25 mouse cellular contexts compared by ENCODE assay signal in the genomic region with DNA sequence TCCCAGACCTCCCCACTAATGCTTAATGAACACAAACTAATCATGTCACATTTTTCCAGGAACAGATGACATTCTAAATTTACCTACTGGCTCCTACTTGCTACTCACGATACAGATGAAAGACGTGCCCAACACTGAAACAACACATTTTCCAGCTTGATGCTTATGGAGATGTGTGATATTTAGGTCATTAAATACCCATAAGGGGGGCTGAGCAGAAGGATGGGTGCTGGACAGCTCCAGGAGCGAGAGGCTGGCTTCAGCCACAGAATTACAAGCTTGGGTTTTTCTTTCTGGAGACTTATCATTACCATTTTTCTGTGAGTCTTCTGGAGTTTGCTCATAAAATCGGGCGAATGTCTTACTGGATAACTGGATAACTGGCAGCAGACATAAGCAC.
"Had no signal": no experiment of that assay in that cellular context is flagged by ENCODE, and none has a peak within 500 bp of the region (broad histone marks: within the 10 kb centered on the region; RNA-seq: fewer than 3 reads in every experiment).

No protein-coding gene starts in this region.

- H3K9ac ChIP-seq: heart, embryonic 13.5 days; heart, embryonic 15.5 days; hindbrain, embryonic 13.5 days; hindbrain, embryonic 15.5 days; kidney, embryonic 15.5 days; limb, embryonic 12.5 days; limb, embryonic 15.5 days had no signal

- H3K4me3 ChIP-seq: heart, adult 2 months; heart, embryonic 13.5 days; heart, embryonic 15.5 days; hindbrain, embryonic 13.5 days; hindbrain, embryonic 15.5 days; kidney, embryonic 15.5 days; limb, embryonic 12.5 days; limb, embryonic 15.5 days had no signal

- H3K9me3 ChIP-seq: heart, embryonic 13.5 days; heart, embryonic 15.5 days; hindbrain, embryonic 13.5 days; hindbrain, embryonic 15.5 days; kidney, embryonic 15.5 days; limb, embryonic 12.5 days; limb, embryonic 15.5 days had no signal

- H3K27ac ChIP-seq: heart, adult 2 months; heart, embryonic 13.5 days; heart, embryonic 15.5 days; hindbrain, embryonic 13.5 days; hindbrain, embryonic 15.5 days; hindbrain, postnatal 0 days; kidney, embryonic 15.5 days; kidney, postnatal 0 days; limb, embryonic 12.5 days; limb, embryonic 15.5 days had no signal

- H3K4me2 ChIP-seq: heart, embryonic 11.5 days; heart, embryonic 13.5 days; heart, embryonic 15.5 days; hindbrain, embryonic 13.5 days; hindbrain, embryonic 15.5 days; kidney, embryonic 15.5 days; limb, embryonic 12.5 days; limb, embryonic 15.5 days had no signal

- H3K27me3 ChIP-seq: heart, embryonic 13.5 days; heart, embryonic 15.5 days; hindbrain, embryonic 13.5 days; hindbrain, embryonic 15.5 days; kidney, embryonic 15.5 days; limb, embryonic 12.5 days; limb, embryonic 15.5 days had no signal

- DNase-seq: gastrocnemius, postnatal 14 days; gastrocnemius, postnatal 36 days; heart, adult 11 months; heart, adult 2 months; heart, postnatal 14 days; heart, postnatal 36 days; kidney, adult 11 months; kidney, adult 2 months; kidney, adult 9 months; kidney, postnatal 14 days; kidney, postnatal 36 days; layer of hippocampus, adult 9-11 months; layer of hippocampus, postnatal 36 days; left cerebral cortex, postnatal 4 days had no signal

- H3K36me3 ChIP-seq: heart, embryonic 13.5 days; heart, embryonic 15.5 days; hindbrain, embryonic 13.5 days; hindbrain, embryonic 15.5 days; kidney, embryonic 15.5 days; limb, embryonic 12.5 days; limb, embryonic 15.5 days had no signal

- ATAC-seq: hindbrain, postnatal 0 days; intestine, embryonic 16.5 days had no signal

- H3K4me1 ChIP-seq: hindbrain, embryonic 13.5 days; hindbrain, embryonic 15.5 days; kidney, embryonic 15.5 days; limb, embryonic 12.5 days; limb, embryonic 15.5 days had no signal
